Mouse (Mus musculus) lung, adult 2 months (tissue): ENCODE data around the gene Rasgrp1.

Source experiments
- CTCF ChIP-seq: fragments of 200-500 bp; IDR thresholded peaks from 2 replicates; pipeline ENCODE4 v1.5.1; 2011; ENCODE audit warnings: mild to moderate bottlenecking, low read length, control low read depth; ENCODE audit not compliant: insufficient read depth
- POLR2A ChIP-seq: fragments of 200-500 bp; IDR thresholded peaks from 2 replicates; pipeline ENCODE4 v1.6.1; 2011; ENCODE audit warnings: low read depth, mild to moderate bottlenecking, control low read depth, low read length, borderline replicate concordance; ENCODE audit errors: extremely low read depth

DNA sequence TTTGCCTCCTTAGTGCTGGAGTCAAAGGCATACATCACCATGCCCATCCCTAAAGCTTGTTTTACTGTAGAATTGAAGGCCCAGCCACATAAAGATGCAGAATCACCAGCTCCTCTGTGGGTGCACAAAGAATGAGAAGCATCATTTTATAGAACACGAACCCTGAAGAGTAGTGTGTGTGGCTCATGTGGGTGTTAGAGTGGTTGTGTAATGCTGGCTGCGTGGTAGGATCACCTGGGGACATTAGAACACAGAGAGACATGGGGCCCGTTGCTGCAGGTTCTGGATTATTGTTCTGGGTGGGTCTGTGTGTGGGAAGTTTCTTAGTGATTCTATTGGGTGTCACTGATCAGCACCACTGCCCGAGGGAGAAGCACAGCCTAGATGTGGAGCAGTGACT, 45.3 kb upstream of the Rasgrp1 start:
- TF ChIP-seq POLR2A (no peak), CTCF (no peak)
